Mouse (Mus musculus) limb, embryonic 11.5 days (tissue): Measurements from ENCODE around the gene Camk2b. TPM values are rescaled to one million over a fixed set of nuclear protein-coding genes. Genes with fewer than 3 reads are reported as not detected.

Experiments used
- ATAC-seq: fragments of 200-750 bp; cut with Nextera tagmentation; 2 replicates; pipeline ENCODE4 v1.8.0; 2017; ENCODE audit warnings: low read depth; ENCODE audit not compliant: insufficient number of reproducible peaks, low FRiP score, low TSS enrichment
- DNase-seq: peaks from one replicate; pipeline ENCODE4 v3.0.0-alpha.2; 2015; ENCODE audit warnings: low spot score
- H3K27ac ChIP-seq: fragments of 300-500 bp; sonication (generic); replicated peaks from 2 replicates; pipeline ENCODE4 v1.5.1; 2014; ENCODE audit warnings: low read depth, mild to moderate bottlenecking, low read length
- H3K27me3 ChIP-seq: fragments of 300-500 bp; sonication (generic); 2 replicates; pipeline ENCODE4 v1.6.1; 2014; ENCODE audit warnings: mild to moderate bottlenecking, low read length, mixed read lengths; ENCODE audit not compliant: control insufficient read depth, insufficient read depth
- H3K36me3 ChIP-seq: fragments of 300-500 bp; sonication (generic); 2 replicates; pipeline ENCODE4 v1.6.1; 2014; ENCODE audit warnings: mild to moderate bottlenecking, low read length, moderate library complexity, mixed read lengths; ENCODE audit not compliant: control insufficient read depth, insufficient read depth
- H3K4me1 ChIP-seq: fragments of 300-500 bp; sonication (generic); 2 replicates; pipeline ENCODE4 v1.6.1; 2014; ENCODE audit warnings: low read length, mixed read lengths; ENCODE audit not compliant: control insufficient read depth, insufficient read depth
- H3K4me2 ChIP-seq: fragments of 300-500 bp; sonication (generic); 2 replicates; pipeline ENCODE4 v1.6.1; 2014; ENCODE audit warnings: low read depth, mild to moderate bottlenecking, moderate library complexity; ENCODE audit not compliant: severe bottlenecking
- H3K4me3 ChIP-seq: fragments of 300-500 bp; sonication (generic); 2 replicates; pipeline ENCODE4 v1.5.1; 2014; ENCODE audit warnings: low read depth, low read length
- H3K9ac ChIP-seq: fragments of 300-500 bp; sonication (generic); 2 replicates; pipeline ENCODE4 v1.6.1; 2014; ENCODE audit warnings: mild to moderate bottlenecking, low read length
- H3K9me3 ChIP-seq: fragments of 300-500 bp; sonication (generic); 2 replicates; pipeline ENCODE4 v1.6.1; 2016; ENCODE audit warnings: low read length; ENCODE audit not compliant: control insufficient read depth
- WGBS: fragments of 180-500 bp; shearing (Covaris S2); extraction: QIAGEN DNeasy Blood & Tissue Kit; methylation state at CpG from one replicate; pipeline ENCODE4 v1.1.7; 2014; 5-methylcytosine and 5-hydroxymethylcytosine counted together
- polyA plus RNA-seq: library from polyadenylated mRNA; unstranded; fragments of >200 nt; fragmentation: Nextera tagmentation; extraction: Ambion mirVana; gene quantifications from 2 replicates; pipeline ENCODE4 v1.2.1, GENCODE M21; 2014

Camk2b gene
- polyA plus RNA-seq, 1 experiment from 2014 or later = 0.55 TPM

- H3K4me3 ChIP-seq = no peak overlapping the region
- DNase-seq (no peak), ATAC-seq (no peak)
- no peak overlapping the region for H3K4me2 ChIP-seq
- H3K27ac ChIP-seq = no peak overlapping the region
- H3K4me1 ChIP-seq = no peaks in the 10 kb centered on the region
- H3K27me3 ChIP-seq = no peaks in the 10 kb centered on the region
- H3K9me3 ChIP-seq = no peaks in the 10 kb centered on the region
- H3K9ac ChIP-seq = no peak overlapping the region
- 30% methylated on average over 17 of the region's 17 CpGs for WGBS
- H3K36me3 ChIP-seq = no peaks in the 10 kb centered on the region
These were observed 145.7 kb downstream of the Camk2b start for GRCm38 (mm10) chr11:5920323-5920960.

Other genes with a start within 250 kb of the Camk2b start
- gene Polm, start 228.3 kb downstream of the Camk2b start, polyA plus RNA-seq = 6.4 and 6.6 TPM in 2 replicates
- 5.3 and 7.2 TPM in 2 replicates for gene Aebp1, start 204.4 kb downstream of the Camk2b start, polyA plus RNA-seq
- 103 and 111 TPM in 2 replicates for gene Pold2, start 188.1 kb downstream of the Camk2b start, polyA plus RNA-seq
- gene Myl7, start 167.6 kb downstream of the Camk2b start, polyA plus RNA-seq = 2.2 and 3.6 TPM in 2 replicates
- 0.41 and 1.6 TPM in 2 replicates for gene Gck, start 116.3 kb downstream of the Camk2b start, polyA plus RNA-seq
- 29.0 and 30.3 TPM in 2 replicates for gene Ykt6, start 110.7 kb downstream of the Camk2b start, polyA plus RNA-seq
- 0.17 and 0.67 TPM in 2 replicates for gene A730071L15Rik, start 133.7 kb upstream of the Camk2b start, polyA plus RNA-seq
- 41.7 and 45.4 TPM in 2 replicates for gene Nudcd3, start 134.1 kb upstream of the Camk2b start, polyA plus RNA-seq
- 0.07 TPM in 1 of 2 replicates, not detected in the other for gene Npc1l1, start 163.8 kb upstream of the Camk2b start, polyA plus RNA-seq
- gene Ddx56, start 201.4 kb upstream of the Camk2b start, polyA plus RNA-seq = 114 and 117 TPM in 2 replicates
- 114 TPM in 2 replicates for gene Tmed4, start 208.5 kb upstream of the Camk2b start, polyA plus RNA-seq
- gene Ogdh, start 225.3 kb upstream of the Camk2b start, polyA plus RNA-seq = 91.2 and 106 TPM in 2 replicates